Mouse (Mus musculus) CH12.LX (cell line): ENCODE data around the gene Eya4.

Source experiments
- BHLHE40 ChIP-seq: IDR thresholded peaks from 2 replicates; pipeline ENCODE4 v1.6.1; 2011; ENCODE audit warnings: mild to moderate bottlenecking, low read depth, low read length, improper control_type of control experiment
- CTCF ChIP-seq, 2 experiments: IDR thresholded peaks in 1 of 2; conservative IDR thresholded peaks in 1 of 2; 2 replicates each; pipeline ENCODE4 v1.5.1; 2011 to 2012; ENCODE audit warnings: low read depth in 2 of 2, low read length in 2 of 2, improper control_type of control experiment in 1 of 2, inconsistent platforms in 1 of 2, mild to moderate bottlenecking in 1 of 2, moderate library complexity in 1 of 2
- E2F4 ChIP-seq: IDR thresholded peaks from 2 replicates; pipeline ENCODE4 v1.6.1; 2011; ENCODE audit warnings: low read depth, low read length, improper control_type of control experiment; ENCODE audit not compliant: insufficient replicate concordance
- EP300 ChIP-seq: IDR thresholded peaks from 2 replicates; pipeline ENCODE4 v1.6.1; 2011; ENCODE audit warnings: low read length, improper control_type of control experiment
- ETS1 ChIP-seq: conservative IDR thresholded peaks from 2 replicates; pipeline ENCODE4 v1.6.1; 2012; ENCODE audit warnings: low read depth, mild to moderate bottlenecking, inconsistent platforms, low read length, improper control_type of control experiment, moderate library complexity
- GABPA ChIP-seq: IDR thresholded peaks from 2 replicates; pipeline ENCODE4 v1.6.1; 2012; ENCODE audit warnings: low read depth, low read length, improper control_type of control experiment, inconsistent platforms; ENCODE audit not compliant: insufficient replicate concordance
- HCFC1 ChIP-seq: IDR thresholded peaks from 2 replicates; pipeline ENCODE4 v1.6.1; 2012; ENCODE audit warnings: low read depth, mild to moderate bottlenecking, inconsistent platforms, low read length, improper control_type of control experiment
- IRF4 ChIP-seq: IDR thresholded peaks from 2 replicates; pipeline ENCODE4 v1.6.1; 2014; ENCODE audit warnings: low read depth, mild to moderate bottlenecking, inconsistent platforms, low read length, improper control_type of control experiment
- MAX ChIP-seq: IDR thresholded peaks from 2 replicates; pipeline ENCODE4 v1.6.1; 2011; ENCODE audit warnings: low read length, improper control_type of control experiment
- NELFE ChIP-seq: IDR thresholded peaks from 2 replicates; pipeline ENCODE4 v1.6.1; 2011; ENCODE audit warnings: low read depth, low read length, improper control_type of control experiment
- POLR2A ChIP-seq: IDR thresholded peaks from 2 replicates; pipeline ENCODE4 v1.6.1; 2011; ENCODE audit warnings: low read depth, mild to moderate bottlenecking, improper control_type of control experiment, low read length
- TBP ChIP-seq: conservative IDR thresholded peaks from 2 replicates; pipeline ENCODE4 v1.6.1; 2011; ENCODE audit warnings: low read depth, low read length, improper control_type of control experiment
- TCF12 ChIP-seq: IDR thresholded peaks from 2 replicates; pipeline ENCODE4 v1.6.1; 2014; ENCODE audit warnings: low read depth, mild to moderate bottlenecking, inconsistent platforms, low read length, improper control_type of control experiment
- ZC3H11A ChIP-seq: IDR thresholded peaks from 2 replicates; pipeline ENCODE4 v1.6.1; 2012; ENCODE audit warnings: low read depth, mild to moderate bottlenecking, inconsistent platforms, low read length, improper control_type of control experiment

DNA sequence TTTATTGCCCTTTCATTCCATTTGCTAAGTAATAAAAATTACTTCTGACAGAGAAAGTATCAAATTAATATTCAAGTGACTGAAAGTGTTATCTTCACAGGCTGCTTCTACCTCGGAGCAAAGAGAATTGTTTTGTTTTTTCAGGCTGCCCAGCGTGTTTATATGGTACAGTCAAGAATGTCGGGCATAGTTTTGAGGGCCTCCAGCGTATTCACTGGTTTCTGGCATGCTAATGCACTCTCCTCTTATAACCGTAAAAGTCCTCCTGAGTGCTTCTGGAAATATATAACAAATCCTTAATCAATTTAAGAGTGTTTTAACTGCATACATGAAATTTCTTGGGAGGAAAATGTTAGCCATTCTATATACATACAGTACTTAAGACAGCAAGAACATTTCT is 17.8 kb downstream of the Eya4 start:
- TF ChIP-seq ETS1, result no peak
- no peak for TF ChIP-seq EP300
- no peak for TF ChIP-seq E2F4
- no peak for TF ChIP-seq TBP
- no peak for TF ChIP-seq POLR2A
- TF ChIP-seq CTCF (conservative IDR thresholded peaks at IDR 0.05 in 1 of 2, IDR thresholded peaks at IDR 0.05 in 1 of 2; ENCODE audit: low read depth in 2 of 2, low read length in 2 of 2), result no peak
- TF ChIP-seq TCF12, result no peak
- no peak for TF ChIP-seq MAX
- TF ChIP-seq NELFE, result no peak
- TF ChIP-seq HCFC1, result no peak
- no peak for TF ChIP-seq IRF4
- TF ChIP-seq ZC3H11A, result no peak
- no peak for TF ChIP-seq GABPA
- no peak for TF ChIP-seq BHLHE40
